Mouse (Mus musculus) forebrain, embryonic 14.5 days (tissue): ENCODE measurements around the gene Smbd1. TPM values are rescaled to one million over a fixed set of nuclear protein-coding genes. Genes with fewer than 3 reads are reported as not detected.

Experiments used
- ATAC-seq: fragments of 200-750 bp; cut with Nextera tagmentation; 2 replicates; pipeline ENCODE4 v1.8.0; 2017; ENCODE audit warnings: mild to moderate bottlenecking, moderate library complexity
- DNase-seq: peaks from one replicate; pipeline ENCODE4 v3.0.0-alpha.2; 2015; ENCODE audit warnings: low spot score
- H3K27ac ChIP-seq: fragments of 300-500 bp; sonication (generic); 2 replicates; pipeline ENCODE4 v1.5.1; 2014; ENCODE audit warnings: low read depth, mild to moderate bottlenecking, control low read depth, low read length, moderate library complexity
- H3K27me3 ChIP-seq: fragments of 300-500 bp; sonication (generic); replicated peaks from 2 replicates; pipeline ENCODE4 v1.6.1; 2014; ENCODE audit warnings: low read length, control low read depth, mixed read lengths; ENCODE audit not compliant: control insufficient read depth, insufficient read depth
- H3K36me3 ChIP-seq: fragments of 300-500 bp; sonication (generic); 2 replicates; pipeline ENCODE4 v1.6.1; 2014; ENCODE audit warnings: low read length, control low read depth; ENCODE audit not compliant: control insufficient read depth, insufficient read depth
- H3K4me1 ChIP-seq: fragments of 300-500 bp; sonication (generic); 2 replicates; pipeline ENCODE4 v1.6.1; 2014; ENCODE audit warnings: antibody characterized with exemption, low read length, control low read depth; ENCODE audit not compliant: control insufficient read depth, insufficient read depth
- H3K4me2 ChIP-seq: fragments of 300-500 bp; sonication (generic); 2 replicates; pipeline ENCODE4 v1.6.1; 2014; ENCODE audit warnings: mild to moderate bottlenecking, control low read depth, low read length
- H3K4me3 ChIP-seq: fragments of 300-500 bp; sonication (generic); 2 replicates; pipeline ENCODE4 v1.5.1; 2014; ENCODE audit warnings: low read depth, low read length, control low read depth
- H3K9ac ChIP-seq: fragments of 300-500 bp; sonication (generic); 2 replicates; pipeline ENCODE4 v1.6.1; 2014; ENCODE audit warnings: mild to moderate bottlenecking, low read length, control low read depth, moderate library complexity
- H3K9me3 ChIP-seq: fragments of 300-500 bp; sonication (generic); replicated peaks from 2 replicates; pipeline ENCODE4 v1.6.1; 2016; ENCODE audit warnings: low read length, control low read depth, mixed read lengths; ENCODE audit not compliant: control insufficient read depth
- WGBS: fragments of 180-500 bp; shearing (Covaris S2); extraction: QIAGEN DNeasy Blood & Tissue Kit; methylation state at CpG from one replicate; pipeline ENCODE4 v1.1.7; 2014; 5-methylcytosine and 5-hydroxymethylcytosine counted together
- polyA plus RNA-seq: library from polyadenylated mRNA; unstranded; fragments of >200 nt; fragmentation: Nextera tagmentation; extraction: Ambion mirVana; gene quantifications from 2 replicates; pipeline ENCODE4 v1.2.1, GENCODE M21; 2014

The Smbd1 gene
- polyA plus RNA-seq, 1 experiment from 2014 or later, result not detected

DNA sequence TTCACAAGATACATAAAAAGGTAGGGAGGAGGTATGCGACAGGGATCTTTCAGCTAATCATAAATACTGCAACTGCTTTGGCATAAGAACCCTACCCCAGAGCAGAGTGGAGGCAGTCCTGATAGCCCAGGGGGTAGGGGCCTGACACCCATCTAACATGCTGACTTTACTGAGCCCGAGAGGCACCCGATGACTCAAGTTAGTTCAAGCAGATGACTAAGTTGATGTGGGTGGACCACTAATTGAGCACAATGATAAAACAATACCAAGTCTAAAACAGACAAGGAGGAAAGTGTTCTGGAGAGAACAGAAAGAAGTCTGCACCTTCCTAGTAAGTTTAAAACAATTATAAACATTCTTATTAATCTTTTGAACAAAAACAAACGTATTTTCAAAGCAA is 21.2 kb upstream of the Smbd1 start:
- H3K4me1 ChIP-seq, result no peaks in the 10 kb centered on the region
- H3K36me3 ChIP-seq, result peaks cover 54% of the 10 kb centered on the region
- H3K4me2 ChIP-seq, result no peak overlapping the region
- no peak overlapping the region for H3K27ac ChIP-seq
- ATAC-seq, result no peak
- no peak for DNase-seq
- H3K9me3 ChIP-seq, result no peaks in the 10 kb centered on the region
- H3K27me3 ChIP-seq, result no peaks in the 10 kb centered on the region
- H3K9ac ChIP-seq, result no peak overlapping the region
- H3K4me3 ChIP-seq, result no peak overlapping the region
- WGBS, result 80% methylated on average over 4 of the region's 4 CpGs

DNA sequence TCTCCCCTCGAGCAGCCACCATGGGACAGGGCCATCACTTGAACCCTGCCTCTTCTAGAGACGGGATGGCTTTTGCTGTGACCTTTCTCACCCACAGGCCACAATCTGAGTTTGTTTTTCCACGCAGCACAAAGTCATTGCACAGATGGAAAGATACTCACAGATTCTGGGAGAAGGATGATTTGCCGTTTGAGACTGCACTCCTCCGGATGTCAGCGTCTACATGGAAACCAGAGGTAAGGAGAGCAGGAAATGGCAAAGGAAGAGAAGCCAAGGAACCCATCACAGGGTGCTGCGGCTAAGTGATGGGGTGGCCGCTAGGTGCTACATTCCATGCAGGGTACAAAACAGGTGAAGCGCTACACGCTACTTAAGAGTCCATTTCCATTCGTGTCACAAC is 18.8 kb upstream of the Smbd1 start:
- Histone ChIP-seq H3K4me3 (no peak overlapping the region), H3K9me3 (no peaks in the 10 kb centered on the region), H3K36me3 (peaks cover 57% of the 10 kb centered on the region), H3K27ac (no peak overlapping the region), H3K27me3 (no peaks in the 10 kb centered on the region), H3K9ac (no peak overlapping the region), H3K4me2 (no peak overlapping the region), H3K4me1 (no peaks in the 10 kb centered on the region)
- 94% methylated on average over 11 of the region's 11 CpGs for WGBS
- ATAC-seq (no peak), DNase-seq (no peak)

DNA sequence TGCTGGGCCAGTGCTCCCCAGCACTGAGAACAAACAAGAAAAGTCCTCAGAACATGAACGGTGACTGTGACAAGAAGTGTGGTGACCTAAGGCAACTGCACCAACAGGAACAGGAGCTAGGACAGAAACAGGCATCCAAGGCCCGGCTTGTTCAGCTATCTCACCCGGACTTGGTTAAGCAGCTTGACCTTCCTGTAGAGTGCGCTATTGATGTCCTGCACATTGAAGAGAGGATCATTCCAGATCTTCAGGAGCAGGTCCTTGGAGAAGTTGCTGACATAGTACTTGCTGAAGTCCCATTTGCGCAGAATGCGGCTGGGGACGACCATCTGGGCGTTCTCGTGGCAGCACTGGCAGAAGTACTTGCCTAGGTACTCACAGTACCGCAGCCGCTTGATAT is 16.2 kb upstream of the Smbd1 start:
- WGBS, result 93% methylated on average over 11 of the region's 11 CpGs
- no peak for ATAC-seq
- no peak overlapping the region for H3K27ac ChIP-seq

GRCm38 (mm10) chr16:32825380-32825779 is 15.1 kb upstream of the Smbd1 start:
- ATAC-seq, result no peak
- H3K9ac ChIP-seq, result no peak overlapping the region
- H3K4me2 ChIP-seq, result no peak overlapping the region
- H3K36me3 ChIP-seq, result peaks cover 64% of the 10 kb centered on the region
- no peak overlapping the region for H3K27ac ChIP-seq
- H3K4me3 ChIP-seq, result no peak overlapping the region
- H3K27me3 ChIP-seq, result no peaks in the 10 kb centered on the region
- no peaks in the 10 kb centered on the region for H3K4me1 ChIP-seq
- no peaks in the 10 kb centered on the region for H3K9me3 ChIP-seq
- no peak for DNase-seq
- 88% methylated on average over 12 of the region's 12 CpGs for WGBS

More for the DNA sequence above, 16.2 kb upstream of the Smbd1 start:
- no peak overlapping the region for H3K9ac ChIP-seq
- H3K36me3 ChIP-seq, result peaks cover 64% of the 10 kb centered on the region
- DNase-seq, result no peak
- no peak overlapping the region for H3K4me2 ChIP-seq
- no peaks in the 10 kb centered on the region for H3K27me3 ChIP-seq
- no peak overlapping the region for H3K4me3 ChIP-seq
- no peaks in the 10 kb centered on the region for H3K9me3 ChIP-seq
- H3K4me1 ChIP-seq, result no peaks in the 10 kb centered on the region

DNA sequence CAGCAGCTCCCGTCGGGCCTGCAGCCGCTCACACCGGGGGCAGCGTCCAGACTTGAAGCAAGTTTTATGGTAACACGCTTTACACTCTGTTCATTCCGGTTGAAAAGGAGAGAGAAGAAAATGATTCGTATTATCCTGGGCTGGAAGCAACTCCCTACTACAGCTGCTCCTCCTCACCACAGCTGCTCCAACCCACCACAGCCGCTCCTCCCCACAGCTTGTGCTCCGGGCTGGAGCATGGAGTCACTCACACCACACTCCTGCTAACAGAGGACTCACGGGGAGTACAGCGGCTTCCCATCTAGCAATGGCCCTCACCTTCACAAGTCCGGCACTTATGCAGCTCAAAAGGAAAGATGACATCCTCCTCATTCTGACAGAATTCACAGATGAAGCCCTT is 13.8 kb upstream of the Smbd1 start:
- H3K4me3 ChIP-seq, result no peak overlapping the region
- H3K27me3 ChIP-seq, result no peaks in the 10 kb centered on the region
- no peak overlapping the region for H3K9ac ChIP-seq
- DNase-seq (no peak), ATAC-seq (no peak)
- H3K4me1 ChIP-seq, result no peaks in the 10 kb centered on the region
- H3K9me3 ChIP-seq, result no peaks in the 10 kb centered on the region
- H3K4me2 ChIP-seq, result no peak overlapping the region
- peaks cover 60% of the 10 kb centered on the region for H3K36me3 ChIP-seq
- WGBS, result 95% methylated on average over 13 of the region's 13 CpGs
- no peak overlapping the region for H3K27ac ChIP-seq

GRCm38 (mm10) chr16:32823487-32823886 is 13.2 kb upstream of the Smbd1 start:
- Histone ChIP-seq H3K4me3 (no peak overlapping the region), H3K9ac (no peak overlapping the region), H3K27me3 (no peaks in the 10 kb centered on the region), H3K9me3 (no peaks in the 10 kb centered on the region), H3K4me2 (no peak overlapping the region), H3K4me1 (no peaks in the 10 kb centered on the region), H3K36me3 (peaks cover 57% of the 10 kb centered on the region), H3K27ac (no peak overlapping the region)
- ATAC-seq (no peak), DNase-seq (no peak)
- 91% methylated on average over 8 of the region's 8 CpGs for WGBS

GRCm38 (mm10) chr16:32822881-32823280 is 12.6 kb upstream of the Smbd1 start:
- H3K4me2 ChIP-seq, result no peak overlapping the region
- H3K27ac ChIP-seq, result no peak overlapping the region
- peaks cover 52% of the 10 kb centered on the region for H3K36me3 ChIP-seq
- no peak overlapping the region for H3K4me3 ChIP-seq
- H3K4me1 ChIP-seq, result no peaks in the 10 kb centered on the region
- WGBS, result 89% methylated on average over 5 of the region's 5 CpGs
- H3K9me3 ChIP-seq, result no peaks in the 10 kb centered on the region
- no peaks in the 10 kb centered on the region for H3K27me3 ChIP-seq
- ATAC-seq (no peak), DNase-seq (no peak)
- H3K9ac ChIP-seq, result no peak overlapping the region

DNA sequence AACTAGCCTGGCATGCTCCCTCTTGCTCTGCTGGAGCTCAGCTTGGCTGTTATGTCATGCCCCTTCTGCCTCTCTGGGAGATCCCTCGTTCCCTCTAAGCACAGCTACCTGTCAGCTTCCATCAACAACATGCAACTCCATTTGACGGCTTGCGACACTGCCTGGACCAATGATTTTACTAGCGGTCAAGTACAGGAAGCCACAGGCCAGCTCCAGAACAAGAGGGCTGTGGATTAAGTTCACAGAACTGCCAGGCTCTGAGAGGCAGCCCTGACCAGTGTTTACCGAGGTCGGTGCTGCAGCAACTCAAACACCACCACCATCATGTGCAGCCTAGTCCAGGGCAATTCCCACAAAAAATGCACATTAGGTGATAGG is 12.2 kb upstream of the Smbd1 start:
- H3K9ac ChIP-seq, result no peak overlapping the region
- H3K4me3 ChIP-seq, result no peak overlapping the region
- ATAC-seq (no peak), DNase-seq (no peak)
- H3K9me3 ChIP-seq, result no peaks in the 10 kb centered on the region
- no peak overlapping the region for H3K4me2 ChIP-seq
- 86% methylated on average over 6 of the region's 6 CpGs for WGBS
- H3K27ac ChIP-seq, result no peak overlapping the region
- peaks cover 48% of the 10 kb centered on the region for H3K36me3 ChIP-seq
- H3K4me1 ChIP-seq, result no peaks in the 10 kb centered on the region
- no peaks in the 10 kb centered on the region for H3K27me3 ChIP-seq

- no peak overlapping the region for H3K4me3 ChIP-seq
- WGBS, result 80% methylated on average over 10 of the region's 10 CpGs
- no peak overlapping the region for H3K4me2 ChIP-seq
- H3K9me3 ChIP-seq, result no peaks in the 10 kb centered on the region
- no peaks in the 10 kb centered on the region for H3K4me1 ChIP-seq
- no peak overlapping the region for H3K27ac ChIP-seq
- H3K9ac ChIP-seq, result no peak overlapping the region
- H3K27me3 ChIP-seq, result no peaks in the 10 kb centered on the region
- DNase-seq (no peak), ATAC-seq (no peak)
- H3K36me3 ChIP-seq, result peaks cover 44% of the 10 kb centered on the region
These were observed 11.6 kb upstream of the Smbd1 start for GRCm38 (mm10) chr16:32821772-32822449.
